Mouse (Mus musculus): Measurements from ENCODE around the gene Il7r. TPM values are rescaled to one million over a fixed set of nuclear protein-coding genes. Genes with fewer than 3 reads are reported as not detected.

Il7r gene
- polyA plus RNA-seq, 1 experiment = 0.44 TPM

GRCm38 (mm10) chr15:9535200-9535599, 5.2 kb upstream of the Il7r start:
- Histone ChIP-seq H3K4me3 (replicated peaks) (no peak overlapping the region), H3K27me3 (replicated peaks) (no peaks in the 10 kb centered on the region), H3K4me1 (peaks cover 7% of the 10 kb centered on the region; the same call in 1 of the 2 replicates), H3K9me3 (no peaks in the 10 kb centered on the region), H3K36me3 (replicated peaks; ENCODE audit: low read length) (no peaks in the 10 kb centered on the region)
- no peak for TF ChIP-seq GATA1 (IDR thresholded peaks at IDR 0.05; ENCODE audit: borderline replicate concordance, low read length)

GRCm38 (mm10) chr15:9533356-9533902, 3.5 kb upstream of the Il7r start:
- H3K4me3 ChIP-seq (replicated peaks) = no peak overlapping the region
- TF ChIP-seq GATA1 (IDR thresholded peaks at IDR 0.05; ENCODE audit: borderline replicate concordance, low read length) (no peak), FLI1 (IDR thresholded peaks at IDR 0.05; ENCODE audit: low read length) (no peak)
- no peaks in the 10 kb centered on the region for H3K27me3 ChIP-seq (replicated peaks)
- H3K9me3 ChIP-seq = no peaks in the 10 kb centered on the region
- no peaks in the 10 kb centered on the region for H3K36me3 ChIP-seq (replicated peaks; ENCODE audit: low read length)
- H3K4me1 ChIP-seq = peaks cover 18% of the 10 kb centered on the region

- peaks cover 19% of the 10 kb centered on the region for H3K4me1 ChIP-seq
- no peaks in the 10 kb centered on the region for H3K36me3 ChIP-seq (replicated peaks; ENCODE audit: low read length)
- H3K27me3 ChIP-seq (replicated peaks) = no peaks in the 10 kb centered on the region
- no peaks in the 10 kb centered on the region for H3K9me3 ChIP-seq
- TF ChIP-seq GATA1 (IDR thresholded peaks at IDR 0.05; ENCODE audit: borderline replicate concordance, low read length) (no peak), FLI1 (IDR thresholded peaks at IDR 0.05; ENCODE audit: low read length) (no peak)
- peak overlapping the region; percentile 28 for H3K4me3 ChIP-seq (replicated peaks)
Observed at GRCm38 (mm10) chr15:9529646-9530045, 330 bp downstream of the Il7r start.

- Histone ChIP-seq H3K36me3 (replicated peaks; ENCODE audit: low read length) (no peaks in the 10 kb centered on the region), H3K4me3 (replicated peaks) (peak overlapping the region; percentile 54)
- TF ChIP-seq FLI1 (IDR thresholded peaks at IDR 0.05; ENCODE audit: low read length) (no peak), GATA1 (IDR thresholded peaks at IDR 0.05; ENCODE audit: borderline replicate concordance, low read length) (no peak)
Observed at GRCm38 (mm10) chr15:9528186-9528935, 1.6 kb downstream of the Il7r start.

GRCm38 (mm10) chr15:9526412-9526811, 3.6 kb downstream of the Il7r start:
- Histone ChIP-seq H3K36me3 (replicated peaks; ENCODE audit: low read length) (no peaks in the 10 kb centered on the region), H3K4me1 (peaks cover 23% of the 10 kb centered on the region), H3K9me3 (no peaks in the 10 kb centered on the region), H3K4me3 (replicated peaks) (no peak overlapping the region), H3K27me3 (replicated peaks) (no peaks in the 10 kb centered on the region)
- no peak for TF ChIP-seq GATA1 (IDR thresholded peaks at IDR 0.05; ENCODE audit: borderline replicate concordance, low read length)
- TF ChIP-seq FLI1 (IDR thresholded peaks at IDR 0.05; ENCODE audit: low read length) = no peak

More at GRCm38 (mm10) chr15:9528186-9528935, 1.6 kb downstream of the Il7r start:
- H3K27me3 ChIP-seq (replicated peaks) = no peaks in the 10 kb centered on the region
- H3K9me3 ChIP-seq = no peaks in the 10 kb centered on the region
- H3K4me1 ChIP-seq = peaks cover 24% of the 10 kb centered on the region

GRCm38 (mm10) chr15:9524907-9525306, 5.1 kb downstream of the Il7r start:
- H3K4me1 ChIP-seq = peaks cover 21% of the 10 kb centered on the region
- no peak overlapping the region for H3K4me3 ChIP-seq (replicated peaks)
- TF ChIP-seq FLI1 (IDR thresholded peaks at IDR 0.05; ENCODE audit: low read length) (no peak), GATA1 (IDR thresholded peaks at IDR 0.05; ENCODE audit: borderline replicate concordance, low read length) (no peak)
- H3K9me3 ChIP-seq = no peaks in the 10 kb centered on the region
- H3K27me3 ChIP-seq (replicated peaks) = no peaks in the 10 kb centered on the region
- no peaks in the 10 kb centered on the region for H3K36me3 ChIP-seq (replicated peaks; ENCODE audit: low read length)

GRCm38 (mm10) chr15:9523956-9524355, 6.0 kb downstream of the Il7r start:
- no peaks in the 10 kb centered on the region for H3K27me3 ChIP-seq (replicated peaks)
- no peak for TF ChIP-seq GATA1 (IDR thresholded peaks at IDR 0.05; ENCODE audit: borderline replicate concordance, low read length)
- no peak for TF ChIP-seq FLI1 (IDR thresholded peaks at IDR 0.05; ENCODE audit: low read length)
- no peaks in the 10 kb centered on the region for H3K36me3 ChIP-seq (replicated peaks; ENCODE audit: low read length)
- no peaks in the 10 kb centered on the region for H3K9me3 ChIP-seq
- peaks cover 14% of the 10 kb centered on the region for H3K4me1 ChIP-seq
- no peak overlapping the region for H3K4me3 ChIP-seq (replicated peaks)

GRCm38 (mm10) chr15:9523059-9523458, 6.9 kb downstream of the Il7r start:
- H3K4me1 ChIP-seq = peaks cover 9% of the 10 kb centered on the region
- no peak overlapping the region for H3K4me3 ChIP-seq (replicated peaks)
- no peaks in the 10 kb centered on the region for H3K27me3 ChIP-seq (replicated peaks)
- no peaks in the 10 kb centered on the region for H3K36me3 ChIP-seq (replicated peaks; ENCODE audit: low read length)
- TF ChIP-seq GATA1 (IDR thresholded peaks at IDR 0.05; ENCODE audit: borderline replicate concordance, low read length) (no peak), FLI1 (IDR thresholded peaks at IDR 0.05; ENCODE audit: low read length) (no peak)
- H3K9me3 ChIP-seq = no peaks in the 10 kb centered on the region

GRCm38 (mm10) chr15:9492077-9492476, 37.9 kb downstream of the Il7r start:
- TF ChIP-seq FLI1 (IDR thresholded peaks at IDR 0.05; ENCODE audit: low read length) (no peak), GATA1 (IDR thresholded peaks at IDR 0.05; ENCODE audit: borderline replicate concordance, low read length) (no peak)
- peaks cover 15% of the 10 kb centered on the region for H3K4me1 ChIP-seq
- H3K4me3 ChIP-seq (replicated peaks) = no peak overlapping the region
- H3K36me3 ChIP-seq (replicated peaks; ENCODE audit: low read length) = no peaks in the 10 kb centered on the region
- no peaks in the 10 kb centered on the region; the same call in 1 of the 2 replicates for H3K9me3 ChIP-seq
- no peaks in the 10 kb centered on the region for H3K27me3 ChIP-seq (replicated peaks)

GRCm38 (mm10) chr15:9489417-9490118, 40.4 kb downstream of the Il7r start:
- Histone ChIP-seq H3K4me1 (peaks cover 15% of the 10 kb centered on the region), H3K27me3 (replicated peaks) (no peaks in the 10 kb centered on the region), H3K9me3 (no peaks in the 10 kb centered on the region; the same call in 1 of the 2 replicates), H3K4me3 (replicated peaks) (peak overlapping the region; percentile 29), H3K36me3 (replicated peaks; ENCODE audit: low read length) (no peaks in the 10 kb centered on the region)
- TF ChIP-seq GATA1 (IDR thresholded peaks at IDR 0.05; ENCODE audit: borderline replicate concordance, low read length) (no peak), FLI1 (IDR thresholded peaks at IDR 0.05; ENCODE audit: low read length) (no peak)
